Mouse (Mus musculus): ENCODE data around the gene Ubxn10. TPM values are rescaled to one million over a fixed set of nuclear protein-coding genes. Genes with fewer than 3 reads are reported as not detected.

The Ubxn10 gene
- total and polyA plus RNA-seq, 2 experiments from 2014 or later = 3.1 to 6.9 TPM

- H3K4me1 ChIP-seq (ENCODE audit: insufficient read depth, low read length) = peaks cover 29% of the 10 kb centered on the region
- H3K27ac ChIP-seq = peak overlapping the region; percentile 23
- no peak overlapping the region for H3K4me3 ChIP-seq (ENCODE audit: low read length)
- TF ChIP-seq CTCF (IDR thresholded peaks at IDR 0.05; ENCODE audit: low read depth) = no peak
- ATAC-seq = peak; percentile 61; the same call in 1 of the 2 replicates
- H3K4me2 ChIP-seq (ENCODE audit: low read depth, low read length) = no peak overlapping the region
- peak; percentile 66 for DNase-seq (ENCODE audit: low spot score)
- no peaks in the 10 kb centered on the region for H3K36me3 ChIP-seq (ENCODE audit: insufficient read depth, low read length)
- 16% methylated on average over 3 of the region's 3 CpGs for WGBS
- H3K27me3 ChIP-seq (ENCODE audit: insufficient read depth, low read length) = no peaks in the 10 kb centered on the region
- no peaks in the 10 kb centered on the region for H3K9me3 ChIP-seq (ENCODE audit: low read length)
- no peak overlapping the region; the same call in 1 of the 2 replicates for H3K9ac ChIP-seq (replicated peaks; ENCODE audit: low read length)
These were observed 47.9 kb downstream of the Ubxn10 start for GRCm38 (mm10) chr4:138689094-138689512.

DNA sequence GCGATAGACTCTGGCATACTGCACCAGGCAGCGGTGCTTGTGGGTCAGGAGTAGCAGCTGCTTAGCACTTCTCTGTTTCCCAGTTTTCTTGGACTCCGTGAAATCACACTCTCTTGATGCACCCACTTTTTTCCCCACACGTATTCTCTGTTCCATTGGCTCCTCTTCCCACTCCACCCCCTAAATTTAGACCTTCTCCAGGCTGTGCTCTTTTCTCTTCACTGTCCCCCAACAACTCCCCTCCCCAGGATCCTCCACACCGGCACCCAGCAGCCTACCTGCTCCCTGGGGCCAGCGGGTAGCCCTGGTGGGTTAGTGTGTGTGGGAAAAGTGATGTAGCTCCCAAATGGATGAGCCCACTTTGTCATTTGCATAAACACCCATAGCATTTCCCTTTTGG, 51.2 kb downstream of the Ubxn10 start:
- no peak for ATAC-seq
- Histone ChIP-seq H3K4me2 (ENCODE audit: low read depth, low read length) (no peak overlapping the region), H3K4me3 (ENCODE audit: low read length) (no peak overlapping the region), H3K36me3 (ENCODE audit: insufficient read depth, low read length) (no peaks in the 10 kb centered on the region), H3K9ac (replicated peaks; ENCODE audit: low read length) (no peak overlapping the region), H3K9me3 (ENCODE audit: low read length) (no peaks in the 10 kb centered on the region), H3K27ac (no peak overlapping the region), H3K4me1 (ENCODE audit: insufficient read depth, low read length) (peaks cover 7% of the 10 kb centered on the region; the same call in 1 of the 2 replicates), H3K27me3 (ENCODE audit: insufficient read depth, low read length) (no peaks in the 10 kb centered on the region)
- 70% methylated on average over 6 of the region's 6 CpGs for WGBS
- DNase-seq (ENCODE audit: low spot score) = no peak
- no peak for TF ChIP-seq CTCF (IDR thresholded peaks at IDR 0.05; ENCODE audit: low read depth)

GRCm38 (mm10) chr4:138682760-138683159, 54.2 kb downstream of the Ubxn10 start:
- no peaks in the 10 kb centered on the region for H3K36me3 ChIP-seq (ENCODE audit: insufficient read depth, low read length)
- H3K27me3 ChIP-seq (ENCODE audit: insufficient read depth, low read length) = no peaks in the 10 kb centered on the region
- no peak overlapping the region for H3K9ac ChIP-seq (replicated peaks; ENCODE audit: low read length)
- H3K9me3 ChIP-seq (ENCODE audit: low read length) = no peaks in the 10 kb centered on the region
- WGBS = 23% methylated on average over 2 of the region's 2 CpGs
- H3K4me3 ChIP-seq (ENCODE audit: low read length) = no peak overlapping the region
- peaks cover 2% of the 10 kb centered on the region; the same call in 1 of the 2 replicates for H3K4me1 ChIP-seq (ENCODE audit: insufficient read depth, low read length)
- no peak overlapping the region for H3K4me2 ChIP-seq (ENCODE audit: low read depth, low read length)
- no peak overlapping the region for H3K27ac ChIP-seq
- ATAC-seq (no peak), DNase-seq (ENCODE audit: low spot score) (peak; percentile 16)
- no peak for TF ChIP-seq CTCF (IDR thresholded peaks at IDR 0.05; ENCODE audit: low read depth)

DNA sequence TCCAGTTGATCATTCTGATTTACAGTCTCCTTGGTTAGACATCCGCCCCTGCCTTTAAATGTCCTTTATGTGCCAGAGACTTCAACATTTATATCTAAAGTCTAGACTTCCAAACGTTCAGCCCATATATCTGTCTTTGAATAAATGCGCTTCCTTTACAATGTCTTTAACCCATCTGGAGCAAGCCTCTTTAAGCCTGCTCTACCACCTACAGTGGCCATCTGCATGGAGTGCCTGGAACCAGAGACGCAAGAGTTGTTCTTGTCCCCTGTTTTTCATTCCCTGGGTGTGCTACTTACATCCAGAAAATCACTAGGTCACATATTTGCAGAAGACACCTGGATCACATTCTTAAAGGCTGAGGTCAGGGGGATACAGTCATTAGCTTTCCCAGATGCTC, 56.8 kb downstream of the Ubxn10 start:
- Histone ChIP-seq H3K4me1 (ENCODE audit: insufficient read depth, low read length) (peaks cover 6% of the 10 kb centered on the region; the same call in 1 of the 2 replicates), H3K36me3 (ENCODE audit: insufficient read depth, low read length) (no peaks in the 10 kb centered on the region), H3K4me2 (ENCODE audit: low read depth, low read length) (no peak overlapping the region), H3K4me3 (ENCODE audit: low read length) (no peak overlapping the region), H3K27me3 (ENCODE audit: insufficient read depth, low read length) (no peaks in the 10 kb centered on the region), H3K27ac (no peak overlapping the region), H3K9me3 (ENCODE audit: low read length) (no peaks in the 10 kb centered on the region), H3K9ac (replicated peaks; ENCODE audit: low read length) (no peak overlapping the region)
- ATAC-seq = no peak
- no peak for TF ChIP-seq CTCF (IDR thresholded peaks at IDR 0.05; ENCODE audit: low read depth)
- WGBS = 74% methylated on average over 4 of the region's 4 CpGs
- DNase-seq (ENCODE audit: low spot score) = no peak

GRCm38 (mm10) chr4:138677579-138677978, 59.4 kb downstream of the Ubxn10 start:
- peak overlapping the region; percentile 53 for H3K4me2 ChIP-seq (ENCODE audit: low read depth, low read length)
- peak; percentile 93 for DNase-seq (ENCODE audit: low spot score)
- H3K4me3 ChIP-seq (ENCODE audit: low read length) = peak overlapping the region; percentile 19
- H3K9me3 ChIP-seq (ENCODE audit: low read length) = no peaks in the 10 kb centered on the region
- no peak overlapping the region; the same call in 1 of the 2 replicates for H3K9ac ChIP-seq (replicated peaks; ENCODE audit: low read length)
- no peak overlapping the region for H3K27ac ChIP-seq
- no peaks in the 10 kb centered on the region for H3K36me3 ChIP-seq (ENCODE audit: insufficient read depth, low read length)
- peak; percentile 68 for ATAC-seq
- H3K4me1 ChIP-seq (ENCODE audit: insufficient read depth, low read length) = peaks cover 6% of the 10 kb centered on the region; the same call in 1 of the 2 replicates
- H3K27me3 ChIP-seq (ENCODE audit: insufficient read depth, low read length) = no peaks in the 10 kb centered on the region
- TF ChIP-seq CTCF (IDR thresholded peaks at IDR 0.05; ENCODE audit: low read depth) = no peak
- WGBS = 16% methylated on average over 16 of the region's 16 CpGs

- H3K9me3 ChIP-seq (ENCODE audit: low read length) = no peaks in the 10 kb centered on the region
- no peaks in the 10 kb centered on the region for H3K27me3 ChIP-seq (ENCODE audit: insufficient read depth, low read length)
- H3K27ac ChIP-seq = no peak overlapping the region
- ATAC-seq = no peak
- 15% methylated on average over 16 of the region's 16 CpGs for WGBS
- peaks cover 6% of the 10 kb centered on the region; the same call in 1 of the 2 replicates for H3K4me1 ChIP-seq (ENCODE audit: insufficient read depth, low read length)
- H3K36me3 ChIP-seq (ENCODE audit: insufficient read depth, low read length) = no peaks in the 10 kb centered on the region
- H3K9ac ChIP-seq (replicated peaks; ENCODE audit: low read length) = no peak overlapping the region
- H3K4me2 ChIP-seq (ENCODE audit: low read depth, low read length) = no peak overlapping the region
- no peak for TF ChIP-seq CTCF (IDR thresholded peaks at IDR 0.05; ENCODE audit: low read depth)
- no peak overlapping the region for H3K4me3 ChIP-seq (ENCODE audit: low read length)
- DNase-seq (ENCODE audit: low spot score) = no peak
These were observed 60.5 kb downstream of the Ubxn10 start for GRCm38 (mm10) chr4:138676480-138676879.

- Histone ChIP-seq H3K9ac (replicated peaks; ENCODE audit: low read length) (no peak overlapping the region), H3K4me1 (ENCODE audit: insufficient read depth, low read length) (no peaks in the 10 kb centered on the region), H3K27me3 (ENCODE audit: insufficient read depth, low read length) (no peaks in the 10 kb centered on the region), H3K9me3 (ENCODE audit: low read length) (no peaks in the 10 kb centered on the region), H3K4me2 (ENCODE audit: low read depth, low read length) (no peak overlapping the region), H3K36me3 (ENCODE audit: insufficient read depth, low read length) (no peaks in the 10 kb centered on the region), H3K27ac (no peak overlapping the region), H3K4me3 (ENCODE audit: low read length) (no peak overlapping the region)
- ATAC-seq = no peak
- TF ChIP-seq CTCF (IDR thresholded peaks at IDR 0.05; ENCODE audit: low read depth) = no peak
- DNase-seq (ENCODE audit: low spot score) = no peak
- WGBS = 58% methylated on average over 4 of the region's 4 CpGs
These were observed 64.8 kb downstream of the Ubxn10 start for GRCm38 (mm10) chr4:138672160-138672559.

All from hindbrain, postnatal 0 days (tissue).